Mouse (Mus musculus) heart, adult 9 months (tissue): Measurements from ENCODE around the gene Sgcg.

Experiments used
- DNase-seq, 2 experiments: peaks; one replicate each; pipeline ENCODE4 v3.0.0; 2022; ENCODE audit warnings: low spot score in 2 of 2

The Sgcg gene

GRCm38 (mm10) chr14:61258352-61258751 lies at the start of gene Sgcg:
TSS of gene Sgcg (minus strand) at chr14:61258490.
- DNase-seq = peak; percentile 63 to 70

- no peak for DNase-seq
Observed at GRCm38 (mm10) chr14:61303969-61304609, 45.8 kb upstream of the Sgcg start.

- no peak for DNase-seq
Observed at GRCm38 (mm10) chr14:61302428-61302827, 44.1 kb upstream of the Sgcg start.

GRCm38 (mm10) chr14:61301323-61301722 lies 43.0 kb upstream of the Sgcg start:
- DNase-seq = no peak

GRCm38 (mm10) chr14:61299810-61300209 lies 41.5 kb upstream of the Sgcg start:
- DNase-seq = no peak

- DNase-seq = peak in 1 of 2 experiments; percentile 43
Observed at GRCm38 (mm10) chr14:61294738-61295079, 36.4 kb upstream of the Sgcg start.

- peak; percentile 30 to 73 for DNase-seq
Observed at GRCm38 (mm10) chr14:61293884-61294737, 35.8 kb upstream of the Sgcg start.

- no peak for DNase-seq
Observed at GRCm38 (mm10) chr14:61290664-61291063, 32.4 kb upstream of the Sgcg start.

GRCm38 (mm10) chr14:61288606-61289286 lies 30.5 kb upstream of the Sgcg start:
- no peak for DNase-seq

GRCm38 (mm10) chr14:61278676-61279300 lies 20.5 kb upstream of the Sgcg start:
- DNase-seq = no peak

- no peak for DNase-seq
Observed at GRCm38 (mm10) chr14:61277285-61277684, 19.0 kb upstream of the Sgcg start.

GRCm38 (mm10) chr14:61274414-61275198 lies 16.3 kb upstream of the Sgcg start:
- no peak for DNase-seq

- DNase-seq = peak in 1 of 2 experiments; percentile 47
Observed at GRCm38 (mm10) chr14:61267908-61268475, 9.7 kb upstream of the Sgcg start.

GRCm38 (mm10) chr14:61259084-61259483 lies 794 bp upstream of the Sgcg start:
- DNase-seq = no peak

GRCm38 (mm10) chr14:61252596-61253388 lies 5.5 kb downstream of the Sgcg start:
- DNase-seq = peak; percentile 41 to 56

- no peak for DNase-seq
Observed at GRCm38 (mm10) chr14:61246444-61246843, 11.8 kb downstream of the Sgcg start.

- DNase-seq = no peak
Observed at GRCm38 (mm10) chr14:61242611-61243010, 15.7 kb downstream of the Sgcg start.

- no peak for DNase-seq
Observed at GRCm38 (mm10) chr14:61238751-61239150, 19.5 kb downstream of the Sgcg start.

GRCm38 (mm10) chr14:61237101-61237654 lies 21.1 kb downstream of the Sgcg start:
- no peak for DNase-seq
